ENCODE assay signal across 9 mouse cellular contexts in the genomic region with DNA sequence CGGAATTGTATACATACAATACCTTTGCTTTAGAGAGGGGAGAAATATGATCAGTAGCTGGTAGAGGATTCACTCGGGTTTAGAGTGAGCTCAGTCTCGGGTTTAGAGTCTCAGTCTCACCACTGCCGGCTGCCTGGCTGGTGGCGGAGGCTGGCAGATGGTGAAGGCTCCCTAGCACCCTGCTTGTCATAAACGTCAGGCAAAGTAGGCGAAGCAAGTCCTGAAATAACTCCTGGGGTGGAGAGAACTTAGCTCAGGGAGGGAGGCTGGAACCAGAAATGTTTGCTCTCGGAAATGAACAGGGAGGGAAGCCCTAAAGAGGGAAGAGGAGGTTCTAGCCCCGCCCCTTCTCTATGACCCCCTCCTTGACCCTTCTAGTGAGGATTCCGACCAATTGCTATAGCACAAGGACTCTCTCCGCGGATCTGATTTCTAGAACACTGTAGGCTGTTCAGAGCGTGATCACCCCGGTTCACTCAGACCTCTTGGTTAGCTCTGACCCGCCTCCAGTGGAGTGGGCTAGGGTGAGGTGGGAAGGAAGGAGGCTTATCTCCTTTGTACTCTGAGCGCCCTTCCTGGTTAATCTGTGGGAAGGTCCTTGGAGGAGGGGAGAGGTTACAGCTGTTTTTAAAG. TPM values are rescaled to one million over a fixed set of nuclear protein-coding genes. Genes with fewer than 3 reads are reported as not detected.
A peak's percentile ranks its signal among the peaks of the same experiment; 100 is the strongest.
DNase-seq lines count a peak whose midpoint lies in the region; ATAC-seq and TF ChIP-seq lines count a peak whose summit lies in the region.
"Had no signal": no experiment of that assay in that cellular context is flagged by ENCODE, and none has a peak within 500 bp of the region (broad histone marks: within the 10 kb centered on the region; RNA-seq: fewer than 3 reads in every experiment).

No protein-coding gene starts in this region.

- peak; percentile 67 for ATAC-seq in kidney, embryonic 14.5 days (ENCODE audit: low FRiP score, low TSS enrichment)

- peak overlapping the region; percentile 69; the same call in 1 of the 2 replicates for H3K27ac ChIP-seq in kidney, embryonic 14.5 days (ENCODE audit: low read depth, low read length)
- H3K27ac ChIP-seq: midbrain, embryonic 12.5 days had no signal

- peaks cover 14% of the 10 kb centered on the region for H3K4me1 ChIP-seq in kidney, embryonic 14.5 days (ENCODE audit: control insufficient read depth, insufficient read depth, low read length)
- peaks cover 18% of the 10 kb centered on the region for H3K4me1 ChIP-seq in lung, adult 2 months (ENCODE audit: control insufficient read depth, insufficient read depth, low read length)

- 11% methylated on average over 16 of the region's 16 CpGs for WGBS in kidney, embryonic 14.5 days
- 18% methylated on average over 16 of the region's 16 CpGs for WGBS in lung, adult 2 months

- peak overlapping the region; percentile 10; the same call in 1 of the 2 replicates for H3K4me2 ChIP-seq in kidney, embryonic 14.5 days (replicated peaks; ENCODE audit: low read depth, low read length)
- H3K4me2 ChIP-seq: midbrain, embryonic 12.5 days had no signal

- no peak; the same call in 1 of the 2 replicates for TF ChIP-seq POLR2A in lung, adult 2 months (IDR thresholded peaks at IDR 0.05; ENCODE audit: borderline replicate concordance, extremely low read depth, low read depth, low read length)

- H3K36me3 ChIP-seq in kidney, embryonic 14.5 days (ENCODE audit: control insufficient read depth, insufficient read depth, low read length): no peaks in the 10 kb centered on the region
- H3K36me3 ChIP-seq: midbrain, embryonic 12.5 days had no signal

- H3K9ac ChIP-seq in kidney, embryonic 14.5 days (ENCODE audit: low read depth, low read length): no peak overlapping the region
- H3K9ac ChIP-seq: midbrain, embryonic 12.5 days had no signal

- H3K9me3 ChIP-seq in kidney, embryonic 14.5 days (ENCODE audit: control insufficient read depth, low read length): no peaks in the 10 kb centered on the region
- H3K9me3 ChIP-seq: midbrain, embryonic 12.5 days had no signal

- TF ChIP-seq CTCF in lung, adult 2 months (IDR thresholded peaks at IDR 0.05; ENCODE audit: insufficient read depth, low read length): no peak

- no peak overlapping the region for H3K4me3 ChIP-seq in kidney, embryonic 14.5 days (ENCODE audit: low read length)
- H3K4me3 ChIP-seq in lung, adult 2 months (replicated peaks; ENCODE audit: extremely low read depth, low read depth, low read length): peak overlapping the region; percentile 4
- H3K4me3 ChIP-seq: midbrain, embryonic 12.5 days had no signal

- no peaks in the 10 kb centered on the region for H3K27me3 ChIP-seq in kidney, embryonic 14.5 days (ENCODE audit: control insufficient read depth, insufficient read depth, low read length)
- H3K27me3 ChIP-seq: midbrain, embryonic 12.5 days had no signal

- peak; percentile 37 for DNase-seq in ovary, adult 18-20 months (ENCODE audit: low spot score)
- no peak for DNase-seq in ovary, postnatal 10 days (ENCODE audit: low spot score)
- DNase-seq in frontal cortex, adult 2 months (ENCODE audit: extremely low spot score in 1 of 2, low spot score in 1 of 2): peak; percentile 76 to 89
- peak; percentile 58 for DNase-seq in lung, adult 2 months
- peak; percentile 92 for DNase-seq in telencephalon, adult 2 months (ENCODE audit: low read depth, low spot score)
- no peak for DNase-seq in spleen, adult 12 weeks (ENCODE audit: low spot score)
- DNase-seq in urinary bladder, postnatal 36 days (ENCODE audit: low spot score in 2 of 2): no peak

RNA-seq across cellular contexts. Expression of gene Arl4d, which starts 7.8 kb away (rescaled TPM):
- polyA plus RNA-seq in frontal cortex, adult 2 months (2012; rRNA removed): 26.6 and 38.8 TPM in 2 replicates
- polyA plus RNA-seq in kidney, embryonic 14.5 days (2014; fragmentation: Nextera tagmentation; extraction: Ambion mirVana): 2.4 and 2.8 TPM in 2 replicates
- 40.1 and 67.8 TPM in 2 replicates for polyA plus RNA-seq in lung, adult 2 months (2012; rRNA removed)

RNA-seq across cellular contexts. Expression of gene Rdm1, which starts 46.1 kb away (rescaled TPM):
- polyA plus RNA-seq in frontal cortex, adult 2 months (2012; rRNA removed): 9.4 and 11.9 TPM in 2 replicates
- polyA plus RNA-seq in kidney, embryonic 14.5 days (2014; fragmentation: Nextera tagmentation; extraction: Ambion mirVana): 31.6 and 35.8 TPM in 2 replicates
- 21.8 and 26.9 TPM in 2 replicates for polyA plus RNA-seq in lung, adult 2 months (2012; rRNA removed)

RNA-seq across cellular contexts. Expression of gene Dhx8, which starts 59.6 kb away (rescaled TPM):
- polyA plus RNA-seq in frontal cortex, adult 2 months (2012; rRNA removed): 23.3 and 23.8 TPM in 2 replicates
- polyA plus RNA-seq in kidney, embryonic 14.5 days (2014; fragmentation: Nextera tagmentation; extraction: Ambion mirVana): 26.0 and 38.1 TPM in 2 replicates
- 9.8 and 13.1 TPM in 2 replicates for polyA plus RNA-seq in lung, adult 2 months (2012; rRNA removed)

Comparison
In these comparisons a context has a peak if more than half of its experiments do, and no peak if none do; other contexts are left out.
1. DNase-seq: peak in ovary, adult 18-20 months (single experiment), frontal cortex, adult 2 months (2 of 2), lung, adult 2 months (single experiment) and telencephalon, adult 2 months (single experiment); none in ovary, postnatal 10 days (single experiment), spleen, adult 12 weeks (single experiment) and urinary bladder, postnatal 36 days (0 of 2).